Mouse (Mus musculus) layer of hippocampus, adult 2 months (tissue): ENCODE data around the gene Map3k4. TPM values are rescaled to one million over a fixed set of nuclear protein-coding genes. Genes with fewer than 3 reads are reported as not detected.
"Not testable (repeated sequence)": the region's sequence is repeated elsewhere in the genome, so short reads cannot be mapped to it uniquely, and the experiment has no call there.

Experiments used
- DNase-seq, 2 experiments: peaks; one replicate each; pipeline ENCODE4 v3.0.0; 2022; ENCODE audit warnings: low spot score in 2 of 2
- H3K27ac ChIP-seq: fragments of 200-600 bp; 2 replicates; pipeline ENCODE4 v1.8.1; 2022
- H3K4me3 ChIP-seq: fragments of 200-600 bp; 2 replicates; pipeline ENCODE4 v1.8.1; 2022; ENCODE audit warnings: mild to moderate bottlenecking
- CTCF ChIP-seq: fragments of 200-600 bp; conservative IDR thresholded peaks from 2 replicates; pipeline ENCODE4 v1.8.1; 2022; ENCODE audit warnings: antibody characterized with exemption, mild to moderate bottlenecking, moderate library complexity
- total RNA-seq, 2 experiments: library from RNA; stranded (reverse); gene quantifications; 2 replicates each; pipeline ENCODE4 v1.2.3; 2021

The Map3k4 gene
- total RNA-seq, 2 experiments from 2014 or later, result 72.4 to 73.8 TPM

DNA sequence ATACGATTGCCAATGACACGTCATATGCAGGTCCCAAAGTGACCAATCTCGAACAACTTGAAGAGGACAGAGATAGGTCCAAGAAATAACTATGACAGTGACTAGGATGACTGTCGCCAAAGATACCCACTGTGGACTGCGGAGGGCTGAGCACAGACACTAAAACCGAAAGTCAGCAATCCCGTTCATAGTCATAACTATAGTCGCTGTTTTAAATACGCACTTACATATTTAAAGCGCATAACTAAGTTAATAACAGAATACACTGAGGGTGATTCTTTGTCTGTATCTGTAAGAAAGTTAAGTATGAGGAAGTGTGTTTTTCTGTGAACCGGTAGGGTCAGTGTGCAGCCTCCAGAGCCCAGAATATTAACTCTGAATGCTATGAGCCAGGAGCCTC lies 62.5 kb downstream of the Map3k4 start:
- TF ChIP-seq CTCF, result no peak
- no peak for DNase-seq
- Histone ChIP-seq H3K4me3 (no peak overlapping the region), H3K27ac (no peak overlapping the region)

DNA sequence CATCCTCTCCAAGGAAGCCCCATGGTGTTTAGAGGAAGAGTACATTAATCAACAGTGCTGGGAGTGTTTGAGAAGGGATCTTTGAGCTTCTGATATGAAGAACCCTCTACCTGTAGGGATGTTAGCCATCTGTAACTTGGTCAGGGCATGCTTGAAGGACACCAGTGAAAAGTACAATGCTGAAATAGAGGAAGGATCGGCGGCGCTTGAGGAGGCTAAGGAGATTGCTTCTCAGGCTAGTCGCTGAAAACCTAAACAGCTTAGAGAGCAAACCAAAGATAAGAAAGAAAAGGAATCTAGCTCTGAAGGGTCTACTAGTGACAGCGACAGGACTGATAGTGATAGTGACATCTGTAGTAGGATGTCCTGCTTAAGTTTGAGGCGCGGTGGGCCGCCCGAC lies 68.0 kb downstream of the Map3k4 start:
- TF ChIP-seq CTCF, result no peak
- H3K27ac ChIP-seq, result no peak overlapping the region
- no peak overlapping the region for H3K4me3 ChIP-seq
- DNase-seq, result no peak

DNA sequence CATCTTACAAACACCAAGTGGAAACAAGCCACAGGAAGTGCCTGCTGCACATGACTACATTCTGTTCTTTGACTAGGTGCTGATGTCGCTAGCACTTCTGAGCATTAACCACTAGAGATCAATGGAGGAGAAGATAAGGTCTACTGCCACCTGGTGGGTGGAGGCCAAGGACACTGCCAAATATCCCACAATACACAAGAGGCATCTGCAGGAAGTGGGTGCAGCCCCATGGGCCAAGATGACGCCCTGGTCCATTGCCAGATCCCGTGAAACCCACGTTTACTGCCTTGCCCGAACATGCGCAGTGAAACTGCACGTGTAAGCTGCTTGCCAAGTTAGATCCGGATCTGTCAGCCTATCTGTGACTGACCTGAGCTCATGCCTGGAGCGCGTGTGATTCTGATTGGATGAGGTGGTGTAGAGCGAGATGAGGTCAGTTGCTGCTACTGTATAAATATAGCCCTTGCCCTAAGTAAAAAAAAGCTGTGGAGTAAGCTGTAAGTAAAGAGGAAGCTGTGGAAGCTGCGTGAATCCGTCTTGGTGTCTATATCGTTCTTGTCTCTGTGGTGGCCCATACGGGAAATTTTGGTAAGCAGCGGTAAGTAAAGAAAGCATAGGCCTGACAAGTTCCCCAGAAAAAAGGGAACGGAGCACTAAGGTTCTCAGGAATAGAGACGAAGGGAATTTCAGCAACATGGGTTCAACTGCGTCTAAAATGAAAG lies 68.7 kb downstream of the Map3k4 start:
- peak; percentile 15 to 30 for DNase-seq
- TF ChIP-seq CTCF, result peak; percentile 61
- H3K4me3 ChIP-seq, result no peak overlapping the region
- no peak overlapping the region for H3K27ac ChIP-seq

- H3K4me3 ChIP-seq, result no peak overlapping the region
- no peak for TF ChIP-seq CTCF
- DNase-seq, result no peak
- no peak overlapping the region for H3K27ac ChIP-seq
Measured at GRCm38 (mm10) chr17:12240701-12241100, 77.9 kb downstream of the Map3k4 start.

DNA sequence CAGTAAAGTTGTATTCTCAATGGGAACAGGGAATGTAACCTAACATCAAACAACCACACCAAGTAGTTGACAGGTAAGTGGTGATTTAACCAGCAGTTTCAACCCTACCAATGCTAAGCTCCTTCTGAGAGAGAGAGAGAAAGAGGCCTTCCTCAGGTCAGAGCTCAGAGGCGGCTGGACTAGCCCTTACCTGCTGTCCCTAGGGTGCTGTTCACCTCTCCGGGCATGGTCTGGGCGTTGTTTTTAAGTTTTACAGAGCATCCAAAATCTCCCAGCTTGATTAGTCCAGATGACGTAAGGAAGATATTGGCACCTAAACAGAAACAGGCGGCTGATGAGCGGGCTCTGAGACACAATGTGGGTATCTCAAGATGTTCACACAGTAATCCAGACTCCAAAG lies 85.9 kb downstream of the Map3k4 start:
- H3K27ac ChIP-seq, result no peak overlapping the region
- TF ChIP-seq CTCF, result no peak
- no peak for DNase-seq
- H3K4me3 ChIP-seq, result no peak overlapping the region

DNA sequence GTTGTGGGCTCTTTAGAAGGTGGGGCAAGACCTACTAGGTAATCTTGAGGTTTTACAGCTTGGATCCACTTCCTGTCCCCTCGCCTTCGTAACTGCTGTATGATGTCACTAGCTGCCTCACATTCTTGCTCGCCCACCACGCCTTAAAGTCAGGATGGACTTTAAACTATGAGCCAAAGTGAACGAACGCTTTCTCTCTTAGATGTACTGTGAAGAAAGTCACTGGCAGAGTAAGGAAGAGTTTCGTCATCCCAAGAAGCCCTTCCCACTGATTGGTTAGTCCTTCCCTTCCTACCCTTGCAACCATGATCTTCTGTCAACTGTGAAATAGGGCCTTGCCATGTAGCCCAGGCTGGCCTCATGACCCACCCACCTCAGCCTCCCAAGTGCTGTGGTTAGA lies 87.5 kb downstream of the Map3k4 start:
- no peak overlapping the region for H3K4me3 ChIP-seq
- no peak for TF ChIP-seq CTCF
- no peak for DNase-seq
- H3K27ac ChIP-seq, result peak overlapping the region; percentile 6; the same call in 1 of the 2 replicates

DNA sequence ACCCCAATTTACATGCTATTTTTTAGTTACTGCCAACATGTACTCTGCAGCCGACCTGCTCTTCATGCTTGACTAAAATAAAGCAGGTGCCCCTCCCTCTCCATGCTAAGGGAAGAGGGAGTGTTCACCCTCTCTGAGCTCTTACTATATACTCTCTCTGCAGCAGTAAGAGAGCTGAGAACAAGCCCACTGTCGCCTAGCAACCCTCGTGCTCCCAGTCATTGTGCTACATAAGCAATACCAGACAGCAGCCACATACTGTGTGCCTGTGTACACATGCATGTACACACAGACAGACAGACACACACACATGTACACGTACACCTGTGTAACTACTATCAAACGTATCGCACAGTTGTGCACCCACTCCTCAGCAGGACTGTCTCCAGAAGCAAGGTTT lies 88.4 kb downstream of the Map3k4 start:
- DNase-seq, result no peak
- peak overlapping the region; percentile 6 for H3K27ac ChIP-seq

GRCm38 (mm10) chr17:12229756-12230155 lies 88.8 kb downstream of the Map3k4 start:
- DNase-seq, result no peak
- peak overlapping the region; percentile 6 for H3K27ac ChIP-seq

More for the DNA sequence above, 88.4 kb downstream of the Map3k4 start:
- TF ChIP-seq CTCF, result no peak
- no peak overlapping the region for H3K4me3 ChIP-seq

DNA sequence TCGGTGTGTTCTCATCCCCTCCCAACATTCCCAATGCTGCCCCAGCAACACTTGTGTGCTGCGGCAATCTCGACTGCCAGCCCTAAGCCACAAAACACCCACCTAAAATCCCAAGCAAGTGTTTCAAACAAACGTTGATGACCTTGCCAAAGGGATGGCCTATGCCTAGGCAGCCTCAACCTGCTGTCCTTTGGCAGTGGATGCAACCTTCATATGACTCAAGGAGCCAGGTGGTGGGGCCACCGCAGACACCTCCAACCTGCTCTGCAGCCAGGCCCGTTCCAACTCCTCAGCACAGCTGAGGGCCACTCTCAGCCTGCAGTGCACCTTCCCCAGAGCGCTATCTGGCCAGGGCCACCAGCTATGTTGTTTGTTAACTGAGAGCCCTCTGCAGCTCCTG lies 90.1 kb downstream of the Map3k4 start:
- Histone ChIP-seq H3K4me3 (no peak overlapping the region), H3K27ac (0 out of 2 replicates have a peak overlapping the region, but pooled peaks have one; percentile 5)
- no peak for DNase-seq
- TF ChIP-seq CTCF, result no peak

More at GRCm38 (mm10) chr17:12229756-12230155, 88.8 kb downstream of the Map3k4 start:
- TF ChIP-seq CTCF, result no peak
- H3K4me3 ChIP-seq, result no peak overlapping the region

DNA sequence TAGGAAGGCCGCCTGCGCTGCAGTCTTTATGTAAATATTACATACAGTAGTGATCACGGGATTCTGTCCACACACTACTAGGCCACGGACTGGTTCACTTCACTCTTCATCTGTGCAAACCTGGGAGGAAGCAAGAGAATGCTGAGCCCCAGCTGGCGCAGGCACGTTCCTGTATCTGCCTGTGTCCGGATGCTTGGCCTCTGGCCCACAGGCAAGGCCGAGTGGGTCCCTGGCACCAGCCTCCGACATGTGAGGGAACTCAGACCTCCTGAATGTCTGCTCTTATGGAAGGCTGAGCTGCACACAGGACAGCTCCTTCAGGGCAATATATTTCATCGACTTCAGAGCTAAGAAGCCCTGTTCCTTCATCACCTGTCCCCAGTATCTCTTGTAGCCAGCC lies 90.6 kb downstream of the Map3k4 start:
- H3K4me3 ChIP-seq, result no peak overlapping the region
- no peak for DNase-seq
- no peak for TF ChIP-seq CTCF

DNA sequence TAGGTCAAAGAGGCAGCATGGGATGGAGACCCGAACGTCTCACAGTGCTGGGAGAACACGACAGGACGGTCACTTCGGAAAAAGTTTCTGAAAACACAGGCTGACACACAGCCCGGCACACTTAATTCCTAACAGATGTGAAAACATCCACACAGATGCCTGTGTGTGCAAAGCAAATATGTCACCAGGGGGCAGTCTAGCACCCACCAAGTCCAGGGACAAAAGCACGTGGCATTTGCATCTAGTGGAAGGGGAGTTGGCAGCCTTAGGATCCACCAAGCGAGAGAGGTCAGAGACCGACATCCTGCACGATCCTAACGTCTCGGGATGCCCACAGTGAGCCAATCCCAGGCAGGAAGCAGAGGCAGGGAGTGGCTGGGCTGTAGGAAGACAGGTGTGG lies 92.0 kb downstream of the Map3k4 start:
- peak; percentile 74 for TF ChIP-seq CTCF
- H3K27ac ChIP-seq, result 0 out of 2 replicates have a peak overlapping the region, but pooled peaks have one; percentile 72
- peak in 1 of 2 experiments; percentile 43 for DNase-seq
- H3K4me3 ChIP-seq, result no peak overlapping the region

More for the DNA sequence above, 90.6 kb downstream of the Map3k4 start:
- no peak overlapping the region for H3K27ac ChIP-seq

- no peak for DNase-seq
- Histone ChIP-seq H3K27ac (peak overlapping the region; percentile 72), H3K4me3 (no peak overlapping the region)
- peak; percentile 60 for TF ChIP-seq CTCF
Measured at GRCm38 (mm10) chr17:12225227-12225626, 93.4 kb downstream of the Map3k4 start.

GRCm38 (mm10) chr17:12224551-12224950 lies 94.0 kb downstream of the Map3k4 start:
- not testable (repeated sequence) for DNase-seq
- peak overlapping the region; percentile 72 for H3K27ac ChIP-seq

DNA sequence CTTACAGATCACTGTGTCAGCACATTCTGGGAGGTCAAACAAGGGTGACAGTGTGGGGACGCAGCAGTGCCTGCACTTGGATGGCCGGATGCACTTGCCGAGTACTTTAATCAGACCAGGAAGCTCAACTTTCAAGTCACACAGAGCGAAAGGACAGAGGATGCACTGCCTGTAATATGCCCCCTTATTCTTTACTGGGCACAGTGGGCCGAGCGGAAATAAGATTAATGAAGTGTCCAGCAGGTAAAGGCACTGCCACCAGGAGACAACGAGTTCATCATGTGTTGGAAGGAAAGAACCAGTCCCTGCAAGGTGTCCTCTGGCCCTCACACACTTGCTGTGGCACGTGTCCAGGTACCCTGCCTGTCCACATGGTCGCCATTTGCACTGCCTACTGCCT lies 94.5 kb downstream of the Map3k4 start:
- no peak overlapping the region for H3K4me3 ChIP-seq
- DNase-seq, result no peak
- peak overlapping the region; percentile 11; the same call in 1 of the 2 replicates for H3K27ac ChIP-seq
- no peak for TF ChIP-seq CTCF

More at GRCm38 (mm10) chr17:12224551-12224950, 94.0 kb downstream of the Map3k4 start:
- H3K4me3 ChIP-seq, result not testable (repeated sequence)
